Mouse (Mus musculus): ENCODE measurements around the gene Cldn4. TPM values are rescaled to one million over a fixed set of nuclear protein-coding genes. Genes with fewer than 3 reads are reported as not detected.

Gene Cldn4
- polyA plus RNA-seq, 1 experiment from 2014 or later: 59.1 TPM

GRCm38 (mm10) chr5:134983771-134984170, 37.0 kb upstream of the Cldn4 start:
- Histone ChIP-seq H3K9me3 (replicated peaks; ENCODE audit: low read length) (no peaks in the 10 kb centered on the region), H3K27me3 (ENCODE audit: insufficient read depth, low read length) (peaks cover 25% of the 10 kb centered on the region), H3K9ac (ENCODE audit: low read depth, low read length) (no peak overlapping the region), H3K36me3 (ENCODE audit: insufficient read depth, low read length) (no peaks in the 10 kb centered on the region), H3K4me2 (ENCODE audit: low read length) (no peak overlapping the region), H3K4me1 (replicated peaks; ENCODE audit: insufficient read depth, low read length) (0 out of 2 replicates have a peak, but pooled peaks cover 9% of the 10 kb centered on the region), H3K4me3 (replicated peaks; ENCODE audit: low read depth, low read length) (no peak overlapping the region), H3K27ac (no peak overlapping the region)
- WGBS: 16% methylated on average over 3 of the region's 3 CpGs
- no peak for ATAC-seq (replicated peaks; ENCODE audit: low FRiP score, low read depth)
- TF ChIP-seq CTCF (IDR thresholded peaks at IDR 0.05; ENCODE audit: low read depth): no peak
- DNase-seq (ENCODE audit: low spot score): no peak

GRCm38 (mm10) chr5:134983111-134983510, 36.4 kb upstream of the Cldn4 start:
- Histone ChIP-seq H3K27ac (no peak overlapping the region), H3K9ac (ENCODE audit: low read depth, low read length) (no peak overlapping the region), H3K4me1 (replicated peaks; ENCODE audit: insufficient read depth, low read length) (0 out of 2 replicates have a peak, but pooled peaks cover 9% of the 10 kb centered on the region), H3K4me3 (replicated peaks; ENCODE audit: low read depth, low read length) (no peak overlapping the region), H3K4me2 (ENCODE audit: low read length) (no peak overlapping the region), H3K36me3 (ENCODE audit: insufficient read depth, low read length) (no peaks in the 10 kb centered on the region), H3K27me3 (ENCODE audit: insufficient read depth, low read length) (peaks cover 25% of the 10 kb centered on the region), H3K9me3 (replicated peaks; ENCODE audit: low read length) (no peaks in the 10 kb centered on the region)
- 73% methylated on average over 1 of the region's 1 CpGs for WGBS
- TF ChIP-seq CTCF (IDR thresholded peaks at IDR 0.05; ENCODE audit: low read depth): no peak
- DNase-seq (ENCODE audit: low spot score): no peak
- no peak for ATAC-seq (replicated peaks; ENCODE audit: low FRiP score, low read depth)

DNA sequence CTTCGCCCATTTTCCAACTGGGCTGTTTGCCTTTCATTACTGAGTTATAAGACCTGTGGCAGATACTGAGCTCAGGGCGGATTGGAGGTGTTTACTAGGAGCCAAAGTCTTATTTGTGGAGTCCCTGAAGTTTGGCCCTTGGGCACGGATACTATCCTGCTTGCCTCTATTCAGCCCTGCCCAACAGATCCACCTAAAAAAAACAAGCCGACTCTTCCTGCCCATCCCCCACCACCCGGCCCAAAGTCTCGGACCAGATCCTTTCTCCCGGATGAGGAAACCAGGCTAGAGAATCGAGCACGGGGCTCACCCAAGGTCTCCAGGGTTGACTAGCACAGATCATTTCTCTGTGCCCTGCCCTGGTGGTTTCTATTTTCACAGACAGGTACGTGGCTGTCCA, 34.4 kb upstream of the Cldn4 start:
- Histone ChIP-seq H3K27me3 (ENCODE audit: insufficient read depth, low read length) (peaks cover 6% of the 10 kb centered on the region; the same call in 1 of the 2 replicates), H3K4me1 (replicated peaks; ENCODE audit: insufficient read depth, low read length) (0 out of 2 replicates have a peak, but pooled peaks cover 5% of the 10 kb centered on the region), H3K27ac (no peak overlapping the region), H3K4me2 (ENCODE audit: low read length) (no peak overlapping the region), H3K4me3 (replicated peaks; ENCODE audit: low read depth, low read length) (no peak overlapping the region), H3K9me3 (replicated peaks; ENCODE audit: low read length) (no peaks in the 10 kb centered on the region), H3K36me3 (ENCODE audit: insufficient read depth, low read length) (no peaks in the 10 kb centered on the region), H3K9ac (ENCODE audit: low read depth, low read length) (no peak overlapping the region)
- WGBS: 62% methylated on average over 10 of the region's 10 CpGs
- ATAC-seq (replicated peaks; ENCODE audit: low FRiP score, low read depth): no peak
- no peak for TF ChIP-seq CTCF (IDR thresholded peaks at IDR 0.05; ENCODE audit: low read depth)
- DNase-seq (ENCODE audit: low spot score): no peak

GRCm38 (mm10) chr5:134977837-134978236, 31.1 kb upstream of the Cldn4 start:
- H3K9ac ChIP-seq (ENCODE audit: low read depth, low read length): no peak overlapping the region
- DNase-seq (ENCODE audit: low spot score) (no peak), ATAC-seq (replicated peaks; ENCODE audit: low FRiP score, low read depth) (no peak)
- H3K9me3 ChIP-seq (replicated peaks; ENCODE audit: low read length): no peaks in the 10 kb centered on the region
- H3K27ac ChIP-seq: no peak overlapping the region
- H3K4me2 ChIP-seq (ENCODE audit: low read length): no peak overlapping the region
- no peaks in the 10 kb centered on the region for H3K36me3 ChIP-seq (ENCODE audit: insufficient read depth, low read length)
- no peaks in the 10 kb centered on the region for H3K27me3 ChIP-seq (ENCODE audit: insufficient read depth, low read length)
- H3K4me1 ChIP-seq (replicated peaks; ENCODE audit: insufficient read depth, low read length): no peaks in the 10 kb centered on the region
- 78% methylated on average over 4 of the region's 4 CpGs for WGBS
- H3K4me3 ChIP-seq (replicated peaks; ENCODE audit: low read depth, low read length): no peak overlapping the region
- no peak for TF ChIP-seq CTCF (IDR thresholded peaks at IDR 0.05; ENCODE audit: low read depth)

GRCm38 (mm10) chr5:134976577-134977250, 30.0 kb upstream of the Cldn4 start:
- Histone ChIP-seq H3K4me1 (replicated peaks; ENCODE audit: insufficient read depth, low read length) (no peaks in the 10 kb centered on the region), H3K4me2 (ENCODE audit: low read length) (no peak overlapping the region), H3K9ac (ENCODE audit: low read depth, low read length) (no peak overlapping the region), H3K9me3 (replicated peaks; ENCODE audit: low read length) (no peaks in the 10 kb centered on the region), H3K27me3 (ENCODE audit: insufficient read depth, low read length) (no peaks in the 10 kb centered on the region), H3K36me3 (ENCODE audit: insufficient read depth, low read length) (no peaks in the 10 kb centered on the region), H3K4me3 (replicated peaks; ENCODE audit: low read depth, low read length) (no peak overlapping the region), H3K27ac (no peak overlapping the region)
- ATAC-seq (replicated peaks; ENCODE audit: low FRiP score, low read depth) (no peak), DNase-seq (ENCODE audit: low spot score) (no peak)
- WGBS: 84% methylated on average over 14 of the region's 14 CpGs
- no peak for TF ChIP-seq CTCF (IDR thresholded peaks at IDR 0.05; ENCODE audit: low read depth)

DNA sequence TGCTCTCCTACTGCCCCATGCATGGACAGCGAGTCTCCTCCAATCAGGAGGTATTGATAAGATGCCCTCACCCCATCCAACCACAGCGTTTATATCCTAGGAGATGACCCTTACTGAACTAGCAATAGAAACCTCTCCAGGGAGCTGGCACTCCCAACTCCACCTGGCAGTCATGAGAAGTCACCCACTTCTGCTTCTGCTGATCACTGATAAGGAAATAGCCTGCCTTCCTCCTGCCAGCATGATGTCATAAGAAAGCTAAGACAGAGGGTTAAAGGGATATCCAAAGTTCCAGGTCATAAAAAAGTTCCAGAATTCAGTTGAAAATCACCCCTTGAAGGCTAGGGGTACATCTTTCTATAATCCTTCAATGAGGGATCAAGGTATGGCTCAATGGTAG, 29.4 kb upstream of the Cldn4 start:
- Histone ChIP-seq H3K36me3 (ENCODE audit: insufficient read depth, low read length) (no peaks in the 10 kb centered on the region), H3K9me3 (replicated peaks; ENCODE audit: low read length) (no peaks in the 10 kb centered on the region), H3K4me2 (ENCODE audit: low read length) (no peak overlapping the region), H3K27ac (no peak overlapping the region), H3K4me3 (replicated peaks; ENCODE audit: low read depth, low read length) (no peak overlapping the region), H3K9ac (ENCODE audit: low read depth, low read length) (no peak overlapping the region), H3K4me1 (replicated peaks; ENCODE audit: insufficient read depth, low read length) (no peaks in the 10 kb centered on the region), H3K27me3 (ENCODE audit: insufficient read depth, low read length) (no peaks in the 10 kb centered on the region)
- WGBS: 90% methylated on average over 2 of the region's 2 CpGs
- ATAC-seq (replicated peaks; ENCODE audit: low FRiP score, low read depth): no peak
- TF ChIP-seq CTCF (IDR thresholded peaks at IDR 0.05; ENCODE audit: low read depth): no peak
- DNase-seq (ENCODE audit: low spot score): no peak

- WGBS: 59% methylated on average over 2 of the region's 2 CpGs
These were observed 28.2 kb upstream of the Cldn4 start for GRCm38 (mm10) chr5:134974921-134975320.

More at GRCm38 (mm10) chr5:134974921-134975320, 28.2 kb upstream of the Cldn4 start:
- no peaks in the 10 kb centered on the region for H3K36me3 ChIP-seq (ENCODE audit: insufficient read depth, low read length)
- H3K9me3 ChIP-seq (replicated peaks; ENCODE audit: low read length): no peaks in the 10 kb centered on the region
- H3K4me1 ChIP-seq (replicated peaks; ENCODE audit: insufficient read depth, low read length): no peaks in the 10 kb centered on the region
- ATAC-seq (replicated peaks; ENCODE audit: low FRiP score, low read depth): no peak
- no peak overlapping the region for H3K27ac ChIP-seq
- no peaks in the 10 kb centered on the region for H3K27me3 ChIP-seq (ENCODE audit: insufficient read depth, low read length)
- H3K4me3 ChIP-seq (replicated peaks; ENCODE audit: low read depth, low read length): no peak overlapping the region
- DNase-seq (ENCODE audit: low spot score): no peak
- no peak overlapping the region for H3K9ac ChIP-seq (ENCODE audit: low read depth, low read length)
- no peak overlapping the region for H3K4me2 ChIP-seq (ENCODE audit: low read length)
- no peak for TF ChIP-seq CTCF (IDR thresholded peaks at IDR 0.05; ENCODE audit: low read depth)

Measured in kidney, postnatal 0 days (tissue).